Mouse (Mus musculus) monocyte, adult 2 months (primary cell): ENCODE measurements around the gene Calhm4.

Experiments used
- DNase-seq, 2 experiments: peaks; one replicate each; pipeline ENCODE4 v3.0.0; 2022; ENCODE audit warnings: low spot score in 2 of 2, low read depth in 1 of 2

Gene Calhm4

GRCm38 (mm10) chr10:34044210-34044609 is at the start of gene Calhm4:
Calhm4 (minus strand) TSS chr10:34044310.
- DNase-seq: no peak

DNA sequence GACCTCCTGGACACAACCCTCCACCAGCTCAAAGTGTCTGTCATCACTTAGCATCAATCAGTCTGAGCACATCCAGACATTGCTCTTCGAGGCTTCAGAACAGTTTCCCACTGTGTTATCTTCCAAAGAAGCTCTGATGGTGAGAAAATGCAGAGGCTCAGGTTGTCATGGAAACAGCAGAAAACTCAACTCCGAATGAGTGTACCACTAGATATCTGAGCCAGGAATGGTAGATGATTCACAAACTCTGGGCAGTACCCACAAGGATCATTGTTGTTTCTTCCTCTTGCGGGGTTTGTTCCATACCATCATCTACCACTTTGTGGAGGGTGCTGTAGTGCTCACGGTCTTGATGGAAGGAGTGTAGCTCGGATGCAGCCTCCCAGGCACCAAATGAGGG is 47.8 kb upstream of the Calhm4 start:
- DNase-seq: no peak

DNA sequence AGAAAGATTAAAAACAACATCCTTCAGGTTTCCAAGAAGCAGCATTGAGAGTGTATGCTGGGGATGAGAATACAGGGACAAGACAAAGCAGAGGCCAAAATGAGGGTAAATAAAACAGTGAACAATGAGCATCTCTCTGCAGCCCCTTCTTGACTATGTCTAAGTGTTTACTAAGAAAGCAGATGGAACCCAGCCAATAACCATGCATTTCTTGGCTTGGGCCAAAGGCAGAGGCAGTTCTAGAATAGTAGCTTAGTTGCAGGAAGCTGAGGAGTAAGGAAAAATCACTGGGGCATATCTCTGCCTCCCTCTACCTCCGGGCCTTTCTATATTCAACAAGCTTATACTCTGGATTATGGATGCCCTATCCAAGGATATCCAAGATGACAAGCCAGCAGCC is 46.4 kb upstream of the Calhm4 start:
- no peak for DNase-seq

DNA sequence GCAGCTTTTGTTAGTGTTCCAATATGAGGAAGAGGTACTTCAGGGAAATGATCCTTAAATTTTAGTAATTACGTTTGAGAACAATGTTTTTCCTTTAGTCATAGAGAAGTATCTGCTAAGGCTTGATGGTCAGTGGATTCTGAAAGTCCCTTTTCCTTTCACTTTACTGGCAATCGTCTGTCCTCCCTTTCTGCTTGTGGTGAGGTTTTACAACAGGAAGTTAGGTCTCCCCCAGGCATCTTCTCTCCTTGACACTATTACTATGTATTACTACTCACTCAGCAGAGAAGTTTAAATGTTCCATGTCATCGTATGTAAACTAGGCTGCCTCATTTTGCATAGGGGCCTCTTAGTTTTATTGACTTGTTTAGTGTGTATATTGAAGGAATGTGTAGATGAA is 45.4 kb upstream of the Calhm4 start:
- no peak for DNase-seq

GRCm38 (mm10) chr10:34088515-34088914 is 44.4 kb upstream of the Calhm4 start:
- no peak for DNase-seq

- DNase-seq: no peak
These were observed 42.4 kb upstream of the Calhm4 start for GRCm38 (mm10) chr10:34086514-34086913.

DNA sequence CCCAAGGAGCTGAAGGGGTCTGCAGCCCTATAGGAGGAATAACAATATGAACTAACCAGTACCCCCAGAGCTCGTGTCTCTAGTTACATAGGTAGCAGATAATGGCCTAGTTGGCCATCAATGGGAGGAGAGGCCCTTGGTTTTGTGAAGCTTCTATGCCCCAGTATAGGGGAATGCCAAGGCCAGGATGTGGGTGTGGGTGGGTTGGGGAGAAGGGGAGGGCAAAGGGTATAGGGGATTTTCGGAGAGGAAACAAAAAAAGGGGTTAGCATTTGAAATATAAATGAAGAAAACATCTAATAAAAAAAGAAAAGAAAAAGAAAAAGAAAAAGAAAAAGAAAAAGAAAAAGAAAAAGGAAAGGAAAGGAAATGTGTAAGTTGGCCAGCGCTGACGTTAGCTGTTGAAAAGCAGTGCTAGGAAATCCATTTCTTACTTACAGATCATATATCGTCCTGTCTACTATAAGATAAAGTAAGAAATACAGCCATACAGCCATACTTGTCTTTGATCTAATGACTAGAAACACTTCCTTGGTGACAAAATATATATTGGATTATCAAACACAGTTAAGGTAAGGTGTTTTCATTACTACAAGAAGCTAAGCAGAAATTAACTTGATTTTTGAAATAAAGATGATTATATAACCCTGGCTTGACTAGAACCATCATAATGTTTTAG is 30.6 kb upstream of the Calhm4 start:
- DNase-seq: no peak

DNA sequence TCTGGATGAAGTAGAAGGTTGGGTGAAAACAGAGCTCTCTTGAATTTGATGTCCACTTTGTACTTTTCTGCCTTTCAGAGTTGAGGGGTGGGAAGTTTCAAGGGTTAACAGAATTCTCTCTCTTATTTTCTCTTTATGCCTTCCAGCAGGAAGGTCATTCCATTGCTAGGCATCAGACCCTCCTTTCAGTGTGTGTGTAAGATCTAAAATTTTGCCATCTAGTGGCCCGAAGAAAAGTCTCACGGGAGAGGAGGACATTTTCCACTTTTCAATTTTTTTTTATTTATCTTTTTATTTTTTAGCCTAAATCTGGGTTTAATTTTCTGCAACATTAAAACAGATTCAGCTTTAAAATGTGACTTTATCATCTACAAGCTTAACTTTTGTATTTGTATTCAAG is 27.5 kb upstream of the Calhm4 start:
- DNase-seq: no peak

- DNase-seq: no peak
These were observed 26.9 kb upstream of the Calhm4 start for GRCm38 (mm10) chr10:34070999-34071492.

DNA sequence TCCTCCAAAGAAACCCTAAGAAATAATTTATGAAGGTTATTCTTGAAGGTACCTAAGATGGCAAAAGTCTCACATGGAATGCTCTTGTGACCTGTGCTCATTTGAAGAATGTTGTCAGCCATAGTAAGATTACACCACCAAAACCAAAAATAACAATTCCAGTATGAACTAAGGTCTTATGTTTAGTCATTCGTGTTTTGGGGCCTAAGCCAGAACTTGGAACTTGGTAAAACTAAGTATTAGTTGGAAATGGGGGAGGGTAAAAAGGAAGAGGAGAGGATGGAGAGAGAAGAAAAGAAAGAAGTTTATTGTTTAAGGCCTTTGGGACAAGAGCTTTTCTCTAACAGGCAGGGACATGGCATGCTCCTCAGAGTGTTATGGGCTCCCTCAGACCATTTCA is 25.5 kb upstream of the Calhm4 start:
- no peak for DNase-seq

DNA sequence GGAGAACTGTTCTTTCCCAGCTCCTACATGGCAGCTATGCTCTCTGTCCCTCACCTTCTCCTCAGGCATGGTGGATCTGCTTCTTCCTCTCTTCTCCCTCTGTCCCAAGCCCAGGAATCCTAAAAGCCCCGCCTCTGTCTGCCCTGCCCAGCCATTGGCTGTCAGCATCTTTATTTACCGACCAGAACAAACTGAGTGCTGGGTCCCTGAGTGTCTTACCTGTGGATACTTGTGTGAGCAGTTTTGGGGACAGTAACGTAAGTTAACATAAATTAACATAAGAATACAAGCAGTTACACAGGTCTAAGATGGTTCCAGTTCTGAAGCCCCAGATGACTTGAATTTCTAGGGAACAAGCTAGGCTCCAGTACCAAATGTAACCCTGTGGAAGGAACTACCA is 22.5 kb upstream of the Calhm4 start:
- no peak for DNase-seq

- DNase-seq: no peak
These were observed 9.9 kb upstream of the Calhm4 start for GRCm38 (mm10) chr10:34053987-34054386.

- DNase-seq: no peak
These were observed 6.7 kb downstream of the Calhm4 start, which contains the start of gene Trappc3l for GRCm38 (mm10) chr10:34037401-34037800. Trappc3l (plus strand) TSS chr10:34037597.

GRCm38 (mm10) chr10:34036587-34036986 is 7.5 kb downstream of the Calhm4 start:
- no peak for DNase-seq

DNA sequence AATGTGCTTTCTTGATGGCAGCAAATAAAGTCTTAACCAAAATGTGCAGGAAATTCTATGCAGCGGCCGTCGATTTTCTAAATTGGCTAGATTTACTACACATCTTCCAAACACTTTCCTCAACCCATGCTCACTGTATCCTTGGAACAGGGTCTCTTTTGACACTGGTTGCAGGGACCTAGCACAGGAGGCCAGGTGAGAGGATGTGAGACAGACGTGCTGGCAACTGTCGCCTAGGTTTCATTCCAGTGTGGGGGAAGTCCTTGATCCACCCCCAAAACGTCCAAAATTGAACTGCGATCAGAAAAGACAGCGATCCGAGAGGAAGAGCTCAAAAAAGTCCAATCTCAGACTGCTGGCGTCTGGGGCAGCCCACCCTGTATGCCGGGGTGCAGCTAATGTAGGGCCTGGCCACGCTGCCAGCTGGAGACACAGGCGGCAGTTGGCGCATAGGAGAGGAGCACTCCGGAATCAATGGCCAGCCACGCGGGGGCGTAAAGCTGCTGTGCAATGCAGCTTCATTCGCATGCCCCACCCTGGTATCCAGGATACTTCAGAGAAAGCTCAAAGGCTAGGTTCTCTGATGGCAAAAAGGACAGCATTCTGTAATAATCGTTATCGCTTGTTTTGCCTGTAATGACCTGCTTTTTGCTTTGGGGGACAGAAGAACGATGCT is 10.3 kb downstream of the Calhm4 start:
- peak in 1 of 2 experiments; percentile 28 for DNase-seq

DNA sequence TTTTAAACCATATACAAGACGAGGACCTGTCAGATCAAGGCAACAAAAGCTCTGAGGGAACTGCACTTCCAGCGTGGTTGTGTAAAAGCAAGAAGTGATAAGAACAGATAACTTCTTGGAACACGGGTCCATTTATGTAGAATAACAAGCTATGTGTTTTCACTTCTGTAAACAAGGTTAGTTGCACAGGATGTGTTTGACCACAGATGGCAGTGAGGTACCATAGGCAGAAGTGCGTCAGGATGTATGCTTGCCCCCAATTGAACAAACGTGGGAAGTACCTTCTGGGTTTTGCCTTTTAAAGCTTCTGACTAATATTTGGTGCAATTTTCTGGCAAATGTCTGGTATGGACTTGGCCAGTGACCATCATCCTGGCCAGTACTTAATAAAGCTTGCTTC is 13.8 kb downstream of the Calhm4 start:
- no peak for DNase-seq

GRCm38 (mm10) chr10:34019302-34020075 is 24.6 kb downstream of the Calhm4 start, which contains the start of gene Rwdd1:
Rwdd1 (minus strand) TSS chr10:34019624.
- DNase-seq: peak; percentile 96 to 97

DNA sequence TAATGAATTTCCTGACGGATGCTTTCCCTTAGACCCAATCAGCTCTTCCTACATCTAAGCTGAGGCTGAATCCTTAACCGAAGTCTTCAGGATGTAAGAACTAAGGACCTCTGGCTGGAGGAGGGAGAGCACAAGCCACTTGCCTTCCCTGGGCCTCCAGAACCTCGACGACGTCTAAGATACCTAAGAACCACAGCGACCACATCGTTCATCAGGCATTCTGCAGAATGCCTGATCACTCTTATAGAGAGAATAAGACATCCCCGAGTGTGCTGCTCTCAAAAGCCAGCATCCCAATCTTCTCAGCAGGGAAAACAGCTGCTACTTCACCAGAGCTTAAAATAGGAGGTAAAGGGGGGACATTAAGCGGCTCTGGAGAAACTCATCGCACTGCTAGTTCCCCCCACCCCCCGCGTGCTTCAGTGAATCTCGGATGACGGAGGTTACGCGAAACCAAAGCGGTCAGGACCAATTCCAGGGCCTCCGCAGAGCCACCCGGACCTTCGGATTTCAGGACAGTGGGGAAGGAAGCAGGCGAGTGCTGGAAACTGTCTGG is 25.3 kb downstream of the Calhm4 start:
- DNase-seq: no peak

DNA sequence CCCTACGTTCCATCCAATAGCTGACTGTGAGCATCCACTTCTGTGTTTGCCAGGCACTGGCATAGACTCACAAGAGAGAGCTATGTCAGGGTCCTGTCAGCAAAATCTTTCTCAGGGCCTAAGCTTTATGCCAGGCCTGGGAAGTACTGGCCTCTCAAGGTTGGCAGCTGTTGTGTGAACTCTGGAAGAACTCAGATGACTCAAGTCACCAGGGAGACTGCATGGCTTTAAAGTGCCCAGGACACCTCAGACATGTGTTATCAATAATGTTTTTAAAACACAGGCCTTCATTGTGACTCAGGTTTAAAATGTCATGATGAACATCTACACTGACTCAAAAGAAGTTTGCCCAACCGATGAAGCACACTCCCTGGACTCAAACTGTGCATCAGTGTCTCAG is 30.9 kb downstream of the Calhm4 start:
- DNase-seq: no peak

DNA sequence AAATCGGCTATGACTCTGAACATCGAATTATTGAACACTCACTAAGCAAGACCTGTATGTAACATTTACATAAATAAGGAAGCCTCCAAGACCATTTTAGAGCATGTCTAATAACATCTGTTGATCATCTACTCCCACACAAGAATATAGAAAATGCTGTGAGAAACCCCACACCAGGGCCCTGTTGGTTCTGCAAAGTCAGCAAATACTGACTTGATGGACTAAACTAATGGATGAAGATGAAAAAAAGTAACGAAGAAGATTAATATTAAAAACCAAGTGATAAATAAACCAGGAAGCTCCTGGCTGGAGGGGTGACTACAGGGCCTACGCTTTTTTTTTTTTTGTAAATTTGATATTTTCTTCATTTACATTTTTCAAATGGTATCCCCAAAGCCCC is 31.5 kb downstream of the Calhm4 start:
- DNase-seq: no peak

- no peak for DNase-seq
These were observed 45.7 kb downstream of the Calhm4 start for GRCm38 (mm10) chr10:33998397-33998796.
